Mouse (Mus musculus) brain, embryonic 14.5 days (tissue): ENCODE measurements at regions not wholly inside any gene's neighbourhood (a gene's known extent, or its start where the extent isn't known, plus 50 kb on each side); places are given as distances from the start of the nearest gene placed in this dataset.

Experiments
- DNase-seq: peaks from one replicate; pipeline ENCODE4 v3.0.0-alpha.2; 2011; ENCODE audit warnings: low read depth
- CTCF ChIP-seq: fragments of 200-500 bp; IDR thresholded peaks from 2 replicates; pipeline ENCODE4 v1.5.1; 2012; ENCODE audit warnings: inconsistent platforms, mild to moderate bottlenecking, moderate library complexity, borderline replicate concordance; ENCODE audit not compliant: insufficient read depth, insufficient read length; ENCODE audit errors: extremely low read depth
- POLR2A ChIP-seq: fragments of 200-500 bp; IDR thresholded peaks from 2 replicates; pipeline ENCODE4 v1.6.1; 2012; ENCODE audit warnings: mild to moderate bottlenecking, inconsistent platforms, borderline replicate concordance; ENCODE audit not compliant: poor library complexity, insufficient read depth, insufficient read length, severe bottlenecking; ENCODE audit errors: extremely low read depth

DNA sequence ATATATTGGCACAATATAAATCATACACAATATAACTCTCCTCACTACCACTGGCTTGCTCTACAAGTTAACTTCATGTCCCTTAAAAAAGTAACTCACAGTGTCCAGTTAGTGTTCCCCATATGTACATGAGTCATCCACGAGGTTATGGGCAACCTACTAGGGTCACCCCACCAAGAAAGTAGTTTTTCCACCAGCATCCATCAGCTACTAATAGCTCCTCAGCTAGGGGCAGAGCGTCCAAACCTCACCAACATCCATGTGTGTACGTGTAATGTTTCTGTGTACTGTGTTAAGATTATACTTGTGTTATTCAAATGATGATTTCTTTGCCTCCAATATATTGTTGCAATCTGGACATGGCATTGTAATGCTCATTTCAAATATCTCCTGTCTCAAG lies 264.7 kb upstream of the 9630041A04Rik start:
- DNase-seq = no peak
- TF ChIP-seq POLR2A (no peak), CTCF (no peak)

DNA sequence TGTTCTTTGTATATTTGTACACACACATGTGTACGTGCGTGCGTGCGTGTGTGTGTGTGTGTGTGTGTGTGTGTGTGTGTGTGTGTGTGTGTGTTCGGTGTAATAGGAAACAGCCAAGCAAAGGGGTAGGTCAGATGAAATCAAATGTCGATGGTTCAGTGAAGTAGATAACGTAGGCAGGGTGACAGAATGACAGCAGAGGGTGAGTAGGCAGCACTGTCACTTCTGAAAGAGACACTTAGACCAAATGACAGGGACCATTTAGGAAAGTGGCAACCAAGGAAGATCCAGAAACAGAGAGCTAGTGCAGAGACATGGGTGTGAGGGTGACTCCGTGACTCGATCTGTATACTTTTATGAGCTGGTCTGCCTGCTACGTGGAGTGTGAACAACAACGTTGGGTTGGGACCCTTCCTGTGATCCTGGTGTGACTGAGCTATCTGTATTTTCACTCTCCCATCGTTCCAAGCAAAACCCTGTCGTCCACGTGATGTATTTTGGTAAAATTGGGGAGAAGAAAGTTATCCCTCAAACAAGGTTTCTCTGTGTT lies 266.5 kb upstream of the 9630041A04Rik start:
- DNase-seq = no peak
- TF ChIP-seq POLR2A (no peak), CTCF (no peak)

DNA sequence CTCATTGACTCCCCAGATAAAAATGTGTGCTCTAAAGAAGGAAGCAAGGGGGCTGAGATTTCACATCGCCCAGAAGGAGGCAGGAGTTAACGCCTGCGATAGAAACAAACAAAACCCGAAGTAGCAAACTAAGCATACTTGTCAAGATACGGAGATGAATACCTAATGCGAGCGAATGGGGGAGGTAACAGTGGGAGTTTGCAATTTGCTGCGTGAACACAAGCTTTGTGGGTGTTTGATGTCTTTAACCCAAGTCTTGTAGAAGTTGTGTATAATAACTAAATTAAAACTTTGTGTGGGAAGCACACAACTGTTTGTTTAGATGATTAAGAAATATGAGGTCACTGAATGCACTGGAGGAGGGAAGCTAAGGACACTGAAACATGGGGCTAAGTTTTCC lies 269.0 kb upstream of the 9630041A04Rik start:
- TF ChIP-seq CTCF (no peak), POLR2A (no peak)
- no peak for DNase-seq

DNA sequence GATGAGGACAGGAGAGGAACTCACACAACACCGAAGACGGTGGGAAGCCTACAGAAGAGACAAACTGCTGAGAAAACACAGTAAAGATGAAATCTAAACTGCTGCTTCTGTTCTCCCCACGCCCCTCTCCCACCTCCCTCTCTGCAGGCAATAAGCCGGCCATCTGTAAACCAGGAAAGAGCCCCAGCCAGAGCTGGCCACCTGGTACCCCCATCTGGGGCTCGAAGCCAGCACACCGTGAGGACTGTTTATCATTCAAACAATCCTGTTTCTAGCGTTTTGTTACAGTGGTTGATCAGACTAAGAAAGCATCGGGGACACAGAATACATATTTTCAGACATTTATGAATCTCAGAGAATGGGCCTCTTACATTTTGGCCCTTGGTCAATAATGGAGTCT lies 270.0 kb upstream of the 9630041A04Rik start:
- peak; percentile 29 for DNase-seq
- TF ChIP-seq CTCF = no peak
- TF ChIP-seq POLR2A = no peak

GRCm38 (mm10) chr9:101590310-101590709 lies 271.3 kb upstream of the 9630041A04Rik start:
- no peak for DNase-seq
- TF ChIP-seq POLR2A (no peak), CTCF (no peak)

- no peak for DNase-seq
- TF ChIP-seq POLR2A (no peak), CTCF (no peak)
These were observed 280.6 kb upstream of the 9630041A04Rik start for GRCm38 (mm10) chr9:101581064-101581463.

GRCm38 (mm10) chr9:101570714-101571113 lies 290.9 kb upstream of the 9630041A04Rik start:
- DNase-seq = peak; percentile 31
- no peak for TF ChIP-seq CTCF
- TF ChIP-seq POLR2A = no peak

DNA sequence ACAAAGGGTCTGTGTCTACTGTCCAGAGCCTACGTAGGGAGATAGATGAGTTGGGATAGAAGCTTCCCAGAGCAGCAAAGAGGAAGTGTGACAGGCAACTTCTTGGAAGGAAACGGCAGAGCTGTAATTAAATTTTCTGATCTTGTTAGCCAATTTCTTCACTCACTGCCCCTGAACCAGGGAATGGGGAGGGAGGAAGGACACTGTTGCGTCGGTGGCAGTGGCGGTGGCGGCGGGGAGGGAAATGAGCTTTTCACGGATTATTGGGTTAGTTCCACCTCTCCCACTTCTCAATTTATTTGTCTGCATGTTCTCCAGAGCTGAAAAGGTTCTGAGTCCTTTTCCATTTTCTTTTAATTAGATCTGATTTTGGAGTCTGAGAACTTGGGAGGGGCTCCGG lies 298.4 kb upstream of the 9630041A04Rik start:
- TF ChIP-seq POLR2A (no peak), CTCF (no peak)
- DNase-seq = peak; percentile 51

GRCm38 (mm10) chr9:101559366-101559765 lies 302.3 kb upstream of the 9630041A04Rik start:
- no peak for DNase-seq
- TF ChIP-seq POLR2A = no peak
- TF ChIP-seq CTCF = no peak

DNA sequence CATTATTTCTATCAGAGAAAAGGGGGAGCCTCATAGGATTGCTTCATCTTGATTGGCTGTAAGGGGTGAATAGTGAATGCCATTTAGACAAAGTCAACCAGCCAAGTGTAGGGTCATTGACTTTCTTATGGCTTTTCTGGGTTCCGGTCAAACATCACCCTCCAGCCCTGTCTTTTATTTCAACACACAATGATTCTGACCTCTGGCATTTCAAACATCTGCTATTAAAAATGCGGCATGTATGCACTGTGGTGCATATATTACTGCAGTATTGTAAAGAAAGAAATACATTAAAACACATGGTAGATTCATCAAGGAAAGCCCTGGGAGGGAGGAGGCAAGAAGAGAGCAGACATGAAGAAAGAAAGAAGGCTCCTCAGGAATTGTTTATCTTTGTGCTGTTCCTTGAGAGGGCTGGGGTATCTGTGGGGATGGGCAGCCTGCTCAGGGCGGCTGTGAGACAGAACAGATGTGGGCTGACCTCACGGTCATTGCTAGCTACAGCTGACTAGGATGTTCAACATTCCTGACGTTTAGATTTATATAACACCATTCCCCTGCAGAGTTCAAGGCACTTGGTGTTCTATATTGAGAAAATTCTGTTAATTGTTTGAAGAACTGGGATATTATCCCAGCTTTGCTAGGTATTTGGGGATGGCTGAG lies 303.5 kb upstream of the Ppp2r3a start:
- DNase-seq = peak; percentile 31
- TF ChIP-seq POLR2A (no peak), CTCF (no peak)

GRCm38 (mm10) chr9:101552789-101553188 lies 301.2 kb upstream of the Ppp2r3a start:
- no peak for DNase-seq
- no peak for TF ChIP-seq POLR2A
- TF ChIP-seq CTCF = no peak

- DNase-seq = no peak
- TF ChIP-seq POLR2A (no peak), CTCF (no peak)
These were observed 299.7 kb upstream of the Ppp2r3a start for GRCm38 (mm10) chr9:101551256-101551655.
